Mouse (Mus musculus) neural tube, embryonic 13.5 days (tissue): ENCODE measurements around the gene Klk1b11. TPM values are rescaled to one million over a fixed set of nuclear protein-coding genes. Genes with fewer than 3 reads are reported as not detected.
"Not testable (repeated sequence)": the region's sequence is repeated elsewhere in the genome, so short reads cannot be mapped to it uniquely, and the experiment has no call there.

Experiments used
- ATAC-seq: fragments of 200-750 bp; cut with Nextera tagmentation; 2 replicates; pipeline ENCODE4 v1.8.0; 2017; ENCODE audit warnings: low read depth, mild to moderate bottlenecking, moderate TSS enrichment, moderate library complexity
- H3K27ac ChIP-seq: fragments of 300-500 bp; sonication (generic); replicated peaks from 2 replicates; pipeline ENCODE4 v1.5.1; 2015; ENCODE audit warnings: moderate library complexity, mild to moderate bottlenecking, inconsistent platforms
- H3K27me3 ChIP-seq: fragments of 300-500 bp; sonication (generic); 2 replicates; pipeline ENCODE4 v1.6.1; 2015; ENCODE audit warnings: mild to moderate bottlenecking, inconsistent platforms
- H3K36me3 ChIP-seq: fragments of 300-500 bp; sonication (generic); 2 replicates; pipeline ENCODE4 v1.6.1; 2015; ENCODE audit warnings: mild to moderate bottlenecking, inconsistent platforms
- H3K4me1 ChIP-seq: fragments of 300-500 bp; sonication (generic); replicated peaks from 2 replicates; pipeline ENCODE4 v1.6.1; 2015; ENCODE audit warnings: inconsistent platforms
- H3K4me2 ChIP-seq: fragments of 300-500 bp; sonication (generic); 2 replicates; pipeline ENCODE4 v1.6.1; 2015; ENCODE audit warnings: inconsistent platforms, mild to moderate bottlenecking, moderate library complexity
- H3K4me3 ChIP-seq: fragments of 300-500 bp; sonication (generic); 2 replicates; pipeline ENCODE4 v1.5.1; 2015; ENCODE audit warnings: mild to moderate bottlenecking, inconsistent platforms
- H3K9ac ChIP-seq: fragments of 300-500 bp; sonication (generic); 2 replicates; pipeline ENCODE4 v1.6.1; 2015; ENCODE audit warnings: moderate library complexity, mild to moderate bottlenecking, inconsistent platforms
- H3K9me3 ChIP-seq: fragments of 300-500 bp; sonication (generic); 2 replicates; pipeline ENCODE4 v1.6.1; 2016; ENCODE audit warnings: inconsistent platforms
- WGBS: fragments of 180-500 bp; shearing (Covaris S2); methylation state at CpG from one replicate; pipeline ENCODE4 v1.1.7; 2015; 5-methylcytosine and 5-hydroxymethylcytosine counted together
- polyA plus RNA-seq: library from polyadenylated mRNA; unstranded; fragments of >200 nt; fragmentation: Nextera tagmentation; extraction: Ambion mirVana; gene quantifications from 2 replicates; pipeline ENCODE4 v1.2.1, GENCODE M21; 2015

The Klk1b11 gene
- polyA plus RNA-seq = not detected in 2 replicates

DNA sequence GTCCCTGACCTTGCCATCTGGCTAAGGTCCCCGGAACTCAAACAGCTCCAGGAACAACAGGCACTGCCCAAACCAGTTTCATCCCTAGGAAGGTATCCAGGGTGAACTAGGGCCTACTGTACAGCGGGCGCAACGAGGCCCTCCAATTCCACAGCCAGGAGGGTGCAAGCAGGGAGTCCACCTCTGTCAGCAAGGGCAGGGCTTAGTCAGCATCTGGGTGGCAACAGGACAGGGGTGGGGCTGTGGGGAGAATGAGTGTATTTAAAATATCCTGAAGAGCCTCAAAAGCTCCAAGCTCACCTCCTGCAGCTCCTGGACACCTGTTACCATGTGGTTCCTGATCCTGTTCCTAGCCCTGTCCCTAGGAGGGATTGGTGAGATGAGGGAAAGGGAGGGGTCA is at the start of gene Klk1b11:
TSS of gene Klk1b11 (plus strand) at position 301 of the 400 bp plus-strand sequence.
- 88% methylated on average over 4 of the region's 4 CpGs for WGBS
- not testable (repeated sequence) for ATAC-seq, H3K4me2 ChIP-seq, H3K36me3 ChIP-seq, H3K9me3 ChIP-seq, H3K27me3 ChIP-seq, H3K4me1 ChIP-seq, H3K9ac ChIP-seq, H3K4me3 ChIP-seq, H3K27ac ChIP-seq

DNA sequence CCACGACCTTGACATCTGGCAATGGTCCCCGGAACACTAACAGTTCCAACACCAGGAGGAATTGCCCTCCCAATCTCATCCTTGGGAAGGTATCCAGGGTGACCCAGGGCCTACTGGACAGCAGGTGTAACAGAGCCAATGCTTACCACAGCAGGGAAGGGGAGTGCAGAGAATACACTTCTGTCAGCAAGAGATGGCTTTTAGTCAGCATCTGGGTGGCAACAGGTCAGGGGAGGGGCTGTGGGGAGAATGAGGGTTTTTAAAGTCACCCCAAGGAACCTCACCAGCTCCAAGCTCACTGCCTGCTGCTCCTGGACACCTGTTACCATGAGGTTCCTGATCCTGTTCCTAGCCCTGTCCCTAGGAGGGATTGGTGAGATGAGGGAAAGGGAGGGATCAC is 45.3 kb upstream of the Klk1b11 start, which contains the start of gene Klk1b8:
TSS of gene Klk1b8 (plus strand) at position 301 of the 400 bp plus-strand sequence.
- Histone ChIP-seq H3K36me3 (no peaks in the 10 kb centered on the region), H3K9ac (no peak within 1 kb of the TSS), H3K9me3 (no peaks in the 10 kb centered on the region), H3K4me3 (no peak within 1 kb of the TSS), H3K4me1 (no peaks in the 10 kb centered on the region), H3K4me2 (no peak within 1 kb of the TSS), H3K27me3 (no peaks in the 10 kb centered on the region), H3K27ac (no peak within 1 kb of the TSS)
- no peak for ATAC-seq
- 82% methylated on average over 2 of the region's 2 CpGs for WGBS

DNA sequence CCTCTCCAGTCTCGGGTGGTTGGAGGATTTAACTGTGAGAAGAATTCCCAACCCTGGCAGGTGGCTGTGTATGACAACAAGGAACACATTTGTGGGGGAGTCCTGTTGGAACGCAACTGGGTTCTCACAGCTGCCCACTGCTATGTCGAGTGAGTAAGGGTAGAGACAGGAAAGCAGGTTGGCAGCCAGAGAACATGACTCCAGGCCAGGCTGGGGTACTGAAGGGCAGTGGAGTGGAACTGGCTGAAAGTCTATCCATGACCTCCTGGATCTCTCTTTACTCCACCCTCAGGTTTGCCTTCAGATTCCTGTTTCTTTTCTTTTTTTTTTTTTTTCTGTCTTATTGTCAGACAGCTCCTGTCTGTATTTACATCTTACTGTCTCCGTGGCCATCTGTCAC is 43.0 kb upstream of the Klk1b11 start:
- Histone ChIP-seq H3K9me3 (no peaks in the 10 kb centered on the region), H3K4me3 (no peak overlapping the region), H3K27me3 (no peaks in the 10 kb centered on the region), H3K4me1 (no peaks in the 10 kb centered on the region), H3K27ac (no peak overlapping the region), H3K4me2 (no peak overlapping the region), H3K36me3 (no peaks in the 10 kb centered on the region), H3K9ac (no peak overlapping the region)
- 61% methylated on average over 4 of the region's 4 CpGs for WGBS
- no peak for ATAC-seq

DNA sequence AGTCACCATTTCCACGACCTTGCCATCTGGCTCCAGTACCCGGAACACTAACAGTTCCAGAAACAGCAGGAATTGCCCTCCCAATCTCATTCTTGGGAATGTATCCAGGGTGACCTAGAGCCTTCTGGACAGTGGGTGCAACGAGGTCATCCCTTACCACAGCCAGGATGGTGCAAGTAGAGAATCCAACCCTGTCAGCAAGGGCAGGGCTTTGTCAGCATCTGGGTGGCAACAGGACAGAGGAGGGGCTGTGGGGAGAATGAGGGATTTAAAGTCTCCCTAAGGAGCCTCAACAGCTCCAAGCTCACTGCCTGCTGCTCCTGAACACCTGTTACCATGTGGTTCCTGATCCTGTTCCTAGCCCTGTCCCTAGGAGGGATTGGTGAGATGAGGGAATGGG is 29.2 kb upstream of the Klk1b11 start, which contains the start of gene Klk1b1:
TSS of gene Klk1b1 (plus strand) at position 301 of the 400 bp plus-strand sequence.
- Histone ChIP-seq H3K27me3 (no peaks in the 10 kb centered on the region), H3K9ac (no peak within 1 kb of the TSS), H3K4me3 (no peak within 1 kb of the TSS), H3K4me1 (no peaks in the 10 kb centered on the region), H3K4me2 (no peak within 1 kb of the TSS), H3K9me3 (no peaks in the 10 kb centered on the region), H3K27ac (no peak within 1 kb of the TSS), H3K36me3 (no peaks in the 10 kb centered on the region)
- no peak for ATAC-seq
- 69% methylated on average over 3 of the region's 3 CpGs for WGBS

DNA sequence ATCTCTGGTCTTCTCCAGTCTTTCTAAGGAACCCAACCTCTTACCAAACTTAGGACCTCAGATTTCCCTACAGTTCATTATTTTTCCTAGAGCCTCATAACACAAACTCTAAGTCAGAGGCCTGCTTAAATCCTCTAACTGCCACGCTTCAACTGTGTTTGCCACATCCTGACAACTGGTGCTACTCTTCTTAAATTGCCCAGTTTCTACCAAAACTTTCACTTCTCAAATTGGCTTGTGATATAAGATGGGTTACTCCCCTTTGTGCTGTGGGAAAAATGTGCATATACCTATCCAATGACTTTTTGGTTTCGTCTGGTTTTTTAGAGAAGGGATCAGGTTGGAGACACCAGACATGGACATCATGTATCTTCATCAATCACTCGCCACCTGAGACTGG is 28.6 kb upstream of the Klk1b11 start:
- no peak overlapping the region for H3K9ac ChIP-seq
- no peak for ATAC-seq
- H3K27ac ChIP-seq = no peak overlapping the region
- 87% methylated on average over 3 of the region's 3 CpGs for WGBS
- H3K4me2 ChIP-seq = no peak overlapping the region
- no peaks in the 10 kb centered on the region for H3K9me3 ChIP-seq
- H3K4me1 ChIP-seq = no peaks in the 10 kb centered on the region
- no peaks in the 10 kb centered on the region for H3K27me3 ChIP-seq
- H3K4me3 ChIP-seq = no peak overlapping the region
- H3K36me3 ChIP-seq = no peaks in the 10 kb centered on the region

DNA sequence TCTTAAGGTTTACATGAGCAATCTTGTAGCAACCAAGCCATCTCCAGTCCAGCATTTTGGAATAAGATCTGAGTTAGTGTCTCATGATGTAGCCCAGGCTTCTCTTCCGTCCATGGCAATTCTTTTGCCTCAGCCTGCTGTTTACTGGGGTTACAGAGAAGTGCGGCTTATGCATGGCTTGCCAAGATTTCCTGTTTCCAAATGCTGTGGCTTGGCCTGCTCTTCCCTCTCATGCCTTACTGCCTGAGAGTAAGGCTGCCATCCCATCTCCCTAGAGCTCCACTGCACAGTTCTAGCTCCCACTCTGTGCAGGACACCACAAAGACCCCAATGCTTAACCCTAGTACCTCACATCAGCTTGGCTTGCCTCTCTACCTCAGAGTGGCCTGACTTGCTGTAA is 28.1 kb upstream of the Klk1b11 start:
- Histone ChIP-seq H3K27ac (no peak overlapping the region), H3K27me3 (no peaks in the 10 kb centered on the region), H3K9ac (no peak overlapping the region), H3K4me3 (no peak overlapping the region), H3K9me3 (no peaks in the 10 kb centered on the region), H3K4me2 (no peak overlapping the region), H3K4me1 (no peaks in the 10 kb centered on the region), H3K36me3 (no peaks in the 10 kb centered on the region)
- ATAC-seq = no peak
- 96% methylated on average over 2 of the region's 2 CpGs for WGBS

DNA sequence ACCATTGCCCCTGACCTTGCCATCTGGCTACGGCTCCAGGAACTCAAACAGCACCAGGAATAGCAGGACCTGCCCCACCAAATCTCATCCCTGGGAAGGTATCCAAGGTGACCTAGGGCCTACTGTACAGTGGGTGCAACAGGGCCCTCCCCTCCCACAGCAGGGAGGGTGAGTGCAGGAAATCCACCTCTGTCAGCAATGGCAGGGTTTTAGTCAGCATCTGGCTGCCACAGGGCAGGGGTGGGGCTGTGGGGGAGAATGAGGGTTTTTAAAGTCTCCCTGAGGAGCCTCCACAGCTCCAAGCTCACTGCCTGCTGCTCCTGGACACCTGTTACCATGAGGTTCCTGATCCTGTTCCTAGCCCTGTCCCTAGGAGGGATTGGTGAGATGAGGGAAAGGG is 19.9 kb upstream of the Klk1b11 start, which contains the start of gene Klk1b9:
TSS of gene Klk1b9 (plus strand) at position 301 of the 400 bp plus-strand sequence.
- not testable (repeated sequence) for H3K27ac ChIP-seq, H3K27me3 ChIP-seq, H3K9me3 ChIP-seq, ATAC-seq, H3K4me1 ChIP-seq, H3K36me3 ChIP-seq, H3K4me2 ChIP-seq, H3K9ac ChIP-seq, H3K4me3 ChIP-seq
- 69% methylated on average over 1 of the region's 1 CpGs for WGBS

DNA sequence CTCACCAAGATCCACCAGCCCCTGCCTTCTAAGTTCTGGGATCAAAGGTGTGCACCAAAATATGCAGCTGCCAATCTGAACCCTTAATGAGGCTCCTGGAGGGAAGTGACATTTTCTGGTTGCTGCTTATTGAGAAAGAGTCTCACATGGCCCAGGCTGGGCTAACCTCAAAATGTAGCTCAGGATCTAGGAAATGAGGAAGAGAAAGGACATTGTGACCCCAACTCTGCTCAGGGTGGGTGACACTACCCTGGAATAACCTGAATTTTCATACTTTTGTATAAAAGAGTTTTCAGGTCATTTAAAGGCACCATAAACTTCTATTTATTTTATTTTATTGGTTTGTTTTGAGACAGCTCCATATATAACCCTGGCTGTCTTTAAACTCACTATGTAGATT is 10.0 kb upstream of the Klk1b11 start:
- no peaks in the 10 kb centered on the region for H3K36me3 ChIP-seq
- ATAC-seq = no peak
- H3K9ac ChIP-seq = no peak overlapping the region
- H3K4me1 ChIP-seq = no peaks in the 10 kb centered on the region
- H3K27ac ChIP-seq = no peak overlapping the region
- no peaks in the 10 kb centered on the region for H3K27me3 ChIP-seq
- no peaks in the 10 kb centered on the region for H3K9me3 ChIP-seq
- no peak overlapping the region for H3K4me2 ChIP-seq
- no peak overlapping the region for H3K4me3 ChIP-seq

DNA sequence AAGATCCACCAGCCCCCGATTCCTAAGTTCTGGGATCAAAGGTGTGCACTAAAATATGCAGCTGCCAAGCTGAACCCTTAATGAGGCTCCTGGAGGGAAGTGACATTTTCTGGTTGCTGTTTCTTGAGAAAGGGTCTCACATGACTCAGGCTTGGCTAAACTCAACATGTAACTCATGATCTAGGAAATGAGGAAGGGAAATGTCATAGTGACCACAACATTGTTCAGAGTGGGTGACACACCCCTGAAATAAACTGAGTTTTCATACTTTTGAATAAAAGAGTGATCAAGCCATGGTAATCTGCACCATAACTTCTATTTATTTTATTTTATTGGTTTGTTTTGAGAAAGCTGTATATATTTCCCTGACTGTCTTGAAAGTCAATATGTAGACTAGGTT is 856 bp upstream of the Klk1b11 start:
- H3K27ac ChIP-seq = not testable (repeated sequence)
- WGBS = 63% methylated on average over 1 of the region's 1 CpGs

DNA sequence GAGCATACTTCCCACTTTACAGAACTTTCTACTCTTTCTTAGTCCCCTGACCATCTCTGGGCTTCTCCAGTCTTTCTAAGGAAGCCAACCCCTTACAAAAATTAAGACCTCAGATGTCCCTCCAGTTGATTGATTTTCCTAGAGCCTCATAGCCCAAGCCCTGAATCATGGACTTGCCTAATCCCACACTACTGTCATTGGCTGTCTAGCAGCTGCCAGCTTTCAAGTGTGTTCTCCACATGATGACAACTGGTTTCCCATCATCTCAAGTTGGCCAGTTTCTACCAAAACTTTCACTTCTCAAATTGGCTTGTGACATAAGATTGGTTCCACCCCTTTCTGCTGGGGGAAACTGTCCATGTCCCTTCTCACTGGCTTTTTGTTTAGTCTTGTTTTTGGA is 9.2 kb downstream of the Klk1b11 start:
- no peak overlapping the region for H3K9ac ChIP-seq
- ATAC-seq = no peak
- H3K9me3 ChIP-seq = no peaks in the 10 kb centered on the region
- no peak overlapping the region for H3K4me3 ChIP-seq
- no peak overlapping the region for H3K27ac ChIP-seq
- no peaks in the 10 kb centered on the region for H3K36me3 ChIP-seq
- H3K4me2 ChIP-seq = no peak overlapping the region
- no peaks in the 10 kb centered on the region for H3K4me1 ChIP-seq
- H3K27me3 ChIP-seq = no peaks in the 10 kb centered on the region

More for the DNA sequence above, 856 bp upstream of the Klk1b11 start:
- not testable (repeated sequence) for ATAC-seq, H3K9ac ChIP-seq, H3K4me2 ChIP-seq, H3K36me3 ChIP-seq, H3K9me3 ChIP-seq, H3K4me1 ChIP-seq, H3K4me3 ChIP-seq, H3K27me3 ChIP-seq

DNA sequence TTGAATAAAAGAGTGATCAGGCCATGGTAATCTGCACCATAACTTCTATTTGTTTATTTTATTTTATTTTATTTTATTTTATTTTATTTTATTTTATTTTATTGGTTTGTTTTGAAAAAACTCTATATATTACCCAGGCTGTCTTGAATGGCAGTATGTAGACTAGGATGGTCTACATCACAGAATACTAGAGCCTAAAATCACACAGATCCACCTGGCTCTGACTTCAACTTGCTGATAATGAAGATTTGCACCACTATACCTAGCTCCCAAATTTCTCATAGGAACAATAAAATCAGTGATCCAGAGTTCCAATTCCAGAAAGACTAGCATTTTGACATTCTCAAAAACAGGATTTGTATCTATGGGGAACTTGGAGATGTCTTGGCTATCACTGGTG is 16.2 kb downstream of the Klk1b11 start, which contains the start of gene Klk1b26:
TSS of gene Klk1b26 (plus strand) at position 301 of the 400 bp plus-strand sequence.
- not testable (repeated sequence) for H3K27me3 ChIP-seq, H3K4me1 ChIP-seq, H3K36me3 ChIP-seq, H3K4me3 ChIP-seq, H3K9ac ChIP-seq, H3K9me3 ChIP-seq, ATAC-seq, H3K4me2 ChIP-seq, H3K27ac ChIP-seq

DNA sequence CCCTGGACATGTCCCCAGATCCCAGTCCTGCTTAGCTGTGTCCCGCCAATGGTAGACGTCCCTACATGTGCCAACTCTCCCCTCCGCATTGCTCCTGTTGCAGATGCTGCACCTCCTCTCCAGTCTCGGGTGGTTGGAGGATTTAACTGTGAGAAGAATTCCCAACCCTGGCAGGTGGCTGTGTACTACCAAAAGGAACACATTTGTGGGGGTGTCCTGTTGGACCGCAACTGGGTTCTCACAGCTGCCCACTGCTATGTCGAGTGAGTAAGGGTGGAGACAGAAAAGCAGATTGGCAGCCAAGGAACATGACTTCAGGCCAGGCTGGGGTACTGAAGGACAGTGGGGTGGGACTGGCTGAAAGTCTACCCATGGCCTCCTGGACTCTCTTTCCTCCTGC is 19.0 kb downstream of the Klk1b11 start:
- H3K4me1 ChIP-seq, H3K27me3 ChIP-seq, H3K4me3 ChIP-seq, H3K4me2 ChIP-seq, ATAC-seq, H3K27ac ChIP-seq, H3K36me3 ChIP-seq, H3K9ac ChIP-seq, H3K9me3 ChIP-seq: not testable (repeated sequence)
- WGBS = 81% methylated on average over 6 of the region's 6 CpGs

DNA sequence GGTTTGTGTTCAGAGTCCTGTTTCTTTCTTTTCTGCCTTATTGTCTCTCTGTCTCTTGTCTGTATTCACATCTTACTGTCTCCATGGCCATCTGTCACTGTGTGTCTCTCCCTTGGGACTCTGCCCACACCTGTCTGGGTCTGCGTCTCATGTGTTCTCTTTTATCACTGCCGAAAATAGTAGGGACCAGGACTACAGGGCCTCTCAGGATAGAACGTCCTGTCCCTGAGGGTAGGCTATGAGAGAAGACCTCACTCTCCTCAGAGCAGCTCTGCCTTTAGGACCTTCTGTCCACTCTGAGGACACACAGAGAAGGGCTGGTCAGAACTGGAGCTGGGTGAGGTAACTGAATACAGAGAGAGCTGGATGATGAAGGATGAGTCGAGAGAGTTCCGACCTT is 19.4 kb downstream of the Klk1b11 start:
- ATAC-seq = no peak
- no peak overlapping the region for H3K4me2 ChIP-seq
- 89% methylated on average over 5 of the region's 5 CpGs for WGBS
- no peaks in the 10 kb centered on the region for H3K27me3 ChIP-seq
- no peaks in the 10 kb centered on the region for H3K36me3 ChIP-seq
- no peak overlapping the region for H3K4me3 ChIP-seq
- H3K9ac ChIP-seq = no peak overlapping the region
- no peaks in the 10 kb centered on the region for H3K4me1 ChIP-seq
- H3K9me3 ChIP-seq = no peaks in the 10 kb centered on the region
- no peak overlapping the region for H3K27ac ChIP-seq
